Mouse (Mus musculus) CH12.LX (cell line): ENCODE measurements around the gene Chid1. TPM values are rescaled to one million over a fixed set of nuclear protein-coding genes. Genes with fewer than 3 reads are reported as not detected.

Experiments used
- DNase-seq: peaks from one replicate; pipeline ENCODE4 v3.0.0-alpha.2; 2013; ENCODE audit errors: extremely low read depth
- H3K27ac ChIP-seq: 2 replicates; pipeline ENCODE4 v1.5.1; 2012; ENCODE audit warnings: low read depth, mild to moderate bottlenecking, control low read depth, moderate library complexity; ENCODE audit not compliant: insufficient read depth
- H3K27me3 ChIP-seq: replicated peaks from 2 replicates; pipeline ENCODE3; 2012; ENCODE audit warnings: inconsistent platforms
- H3K36me3 ChIP-seq, 2 experiments: replicated peaks in 1 of 2; 2 replicates each; pipeline versions ENCODE3 to v1.6.1; 2012; ENCODE audit warnings: inconsistent platforms in 1 of 2, low read length in 1 of 2, mild to moderate bottlenecking in 1 of 2, mixed read lengths in 1 of 2, moderate library complexity in 1 of 2; ENCODE audit not compliant: control insufficient read depth in 1 of 2, insufficient read depth in 1 of 2
- H3K4me1 ChIP-seq, 2 experiments: 2 replicates each; pipeline ENCODE4 v1.6.1; 2012; ENCODE audit warnings: inconsistent platforms in 1 of 2, moderate library complexity in 1 of 2; ENCODE audit not compliant: insufficient read depth in 2 of 2, control insufficient read depth in 1 of 2
- H3K4me2 ChIP-seq: 2 replicates; pipeline ENCODE4 v1.6.1; 2012; ENCODE audit warnings: low read depth, mild to moderate bottlenecking, control low read depth; ENCODE audit not compliant: poor library complexity, insufficient read depth, severe bottlenecking
- H3K4me3 ChIP-seq, 3 experiments: fragments of 150-350 bp in 1 of 3; sonication (generic) in 1 of 3; replicated peaks in 1 of 3; 2 replicates each; pipeline versions ENCODE3 to v1.5.1; 2011 to 2012; ENCODE audit warnings: low read depth in 2 of 3, low read length in 2 of 3, mild to moderate bottlenecking in 2 of 3, moderate library complexity in 2 of 3, control low read depth in 1 of 3, improper control_type of control experiment in 1 of 3, inconsistent platforms in 1 of 3, mixed read lengths in 1 of 3; ENCODE audit not compliant: poor library complexity in 1 of 3
- H3K79me2 ChIP-seq: replicated peaks from 2 replicates; pipeline ENCODE4 v1.6.1; 2012; ENCODE audit warnings: mild to moderate bottlenecking, moderate library complexity; ENCODE audit not compliant: control insufficient read depth, poor library complexity, insufficient read depth, severe bottlenecking; ENCODE audit errors: extremely low read depth
- H3K9ac ChIP-seq: 2 replicates; pipeline ENCODE4 v1.6.1; 2012; ENCODE audit warnings: low read depth, mild to moderate bottlenecking, control low read depth, moderate library complexity; ENCODE audit not compliant: insufficient read depth
- H3K9me3 ChIP-seq: replicated peaks from 2 replicates; pipeline ENCODE3; 2012; ENCODE audit warnings: low read length, inconsistent platforms, mixed read lengths
- BHLHE40 ChIP-seq: IDR thresholded peaks from 2 replicates; pipeline ENCODE4 v1.6.1; 2011; ENCODE audit warnings: mild to moderate bottlenecking, low read depth, low read length, improper control_type of control experiment
- E2F4 ChIP-seq: IDR thresholded peaks from 2 replicates; pipeline ENCODE4 v1.6.1; 2011; ENCODE audit warnings: low read depth, low read length, improper control_type of control experiment; ENCODE audit not compliant: insufficient replicate concordance
- HCFC1 ChIP-seq: IDR thresholded peaks from 2 replicates; pipeline ENCODE4 v1.6.1; 2012; ENCODE audit warnings: low read depth, mild to moderate bottlenecking, inconsistent platforms, low read length, improper control_type of control experiment
- KAT2A ChIP-seq: IDR thresholded peaks from 2 replicates; pipeline ENCODE4 v1.6.1; 2012; ENCODE audit warnings: low read length, improper control_type of control experiment, inconsistent platforms; ENCODE audit not compliant: insufficient replicate concordance
- MAFK ChIP-seq: IDR thresholded peaks from 2 replicates; pipeline ENCODE4 v1.6.1; 2011; ENCODE audit warnings: low read length, improper control_type of control experiment; ENCODE audit not compliant: insufficient replicate concordance
- MEF2A ChIP-seq: IDR thresholded peaks from 2 replicates; pipeline ENCODE4 v1.6.1; 2014; ENCODE audit warnings: low read depth, mild to moderate bottlenecking, inconsistent platforms, low read length, improper control_type of control experiment, borderline replicate concordance
- PAX5 ChIP-seq: IDR thresholded peaks from 2 replicates; pipeline ENCODE4 v1.6.1; 2012; ENCODE audit warnings: low read length, inconsistent platforms, mixed read lengths
- SMC3 ChIP-seq: IDR thresholded peaks from 2 replicates; pipeline ENCODE4 v1.6.1; 2011; ENCODE audit warnings: low read depth, low read length, improper control_type of control experiment
- TCF12 ChIP-seq: IDR thresholded peaks from 2 replicates; pipeline ENCODE4 v1.6.1; 2014; ENCODE audit warnings: low read depth, mild to moderate bottlenecking, inconsistent platforms, low read length, improper control_type of control experiment
- USF2 ChIP-seq: conservative IDR thresholded peaks from 2 replicates; pipeline ENCODE4 v1.6.1; 2011; ENCODE audit warnings: low read depth, low read length, improper control_type of control experiment
- ZC3H11A ChIP-seq: IDR thresholded peaks from 2 replicates; pipeline ENCODE4 v1.6.1; 2012; ENCODE audit warnings: low read depth, mild to moderate bottlenecking, inconsistent platforms, low read length, improper control_type of control experiment
- ZNF384 ChIP-seq: IDR thresholded peaks from 2 replicates; pipeline ENCODE4 v1.6.1; 2012; ENCODE audit warnings: low read depth, low read length, improper control_type of control experiment, inconsistent platforms
- dilution Hi-C: fragments of 300-500 bp; cut with MboI; formaldehyde crosslinking; loops from 2 replicates; pipeline ENCODE4 v1.14.3; 2020; ENCODE audit warnings: low sequenced_read_pairs; ENCODE audit not compliant: extremely low pct_unique_long_range_greater_than_20kb, extremely low pct_ligation_motif_present
- in situ Hi-C: fragments of 300-500 bp; cut with MboI; formaldehyde crosslinking; loops from 3 replicates; pipeline ENCODE4 v1.14.3; 2019; ENCODE audit warnings: low sequenced_read_pairs, low pct_ligation_motif_present, low pct_unique_long_range_greater_than_20kb, mixed read lengths
- polyA plus RNA-seq: library from polyadenylated mRNA; unstranded; fragments of >175 nt; gene quantifications from 2 replicates; pipeline ENCODE4 v1.2.1, GENCODE M21; 2012; ENCODE audit warnings: low read depth; ENCODE audit not compliant: insufficient read length
- total RNA-seq, 2 experiments: library from RNA; depleted of rRNA; stranded (reverse); fragments of 300-350 nt in 1 of 2; fragments of >200 nt in 1 of 2; gene quantifications; 2 replicates each; pipeline ENCODE4 v1.2.3; 2012 to 2014

Gene Chid1
- total and polyA plus RNA-seq, 3 experiments, result 27.0 to 50.5 (median 42.3) TPM

- Histone ChIP-seq H3K9me3 (no peaks in the 10 kb centered on the region), H3K27ac (no peak overlapping the region), H3K9ac (no peak overlapping the region), H3K4me3 (no peak overlapping the region), H3K27me3 (no peaks in the 10 kb centered on the region), H3K79me2 (peaks cover 20% of the 10 kb centered on the region), H3K4me2 (no peak overlapping the region), H3K36me3 (peaks cover 0 to 30% of the 10 kb centered on the region in 2 experiments), H3K4me1 (peaks cover 9 to 49% of the 10 kb centered on the region in 2 experiments)
- DNase-seq, result no peak
- TF ChIP-seq USF2 (no peak), MEF2A (no peak), E2F4 (no peak), HCFC1 (no peak)
- dilution Hi-C loops, result no loop called here
- in situ Hi-C loops, result no loop called here
Measured at GRCm38 (mm10) chr7:141564561-141564960, 24.9 kb upstream of the Chid1 start.

DNA sequence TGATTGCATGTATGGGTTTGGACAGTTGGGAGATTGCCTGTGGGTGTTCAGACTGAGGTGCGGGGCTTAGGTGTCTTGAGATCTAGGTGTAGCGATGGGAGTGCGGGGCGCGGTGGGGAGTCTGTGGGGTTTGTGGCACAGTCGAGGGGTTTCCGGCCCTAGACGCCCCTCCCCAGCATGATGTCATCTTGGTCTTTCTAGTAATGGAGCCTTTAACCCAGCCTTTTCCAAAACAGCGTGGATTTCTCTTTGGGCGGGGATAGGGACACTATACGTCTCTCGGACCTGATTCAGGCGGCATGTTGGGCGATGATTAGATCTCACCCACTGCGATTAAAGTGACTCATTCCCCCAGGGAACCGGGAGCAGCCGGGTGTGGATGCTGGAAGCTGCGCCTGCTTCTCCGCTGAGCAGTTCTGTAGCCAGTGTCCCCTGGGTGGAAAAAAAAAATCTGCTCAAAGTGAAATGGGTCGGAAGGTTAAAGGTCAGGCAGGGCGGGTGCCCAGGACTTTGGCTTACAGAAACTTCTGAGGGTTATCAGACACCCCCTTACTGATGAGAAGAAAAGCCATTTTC lies 23.3 kb upstream of the Chid1 start:
- peak overlapping the region; percentile 83 for H3K9ac ChIP-seq
- no peak overlapping the region for H3K27ac ChIP-seq
- TF ChIP-seq SMC3, result no peak
- TF ChIP-seq ZNF384, result peak; percentile 76
- TF ChIP-seq, all 38 proteins: peak for 1
- Histone ChIP-seq H3K4me2 (peak overlapping the region; percentile 64), H3K27me3 (no peaks in the 10 kb centered on the region), H3K4me1 (peaks cover 6 to 64% of the 10 kb centered on the region in 2 experiments), H3K36me3 (peaks cover 0 to 22% of the 10 kb centered on the region in 2 experiments), H3K4me3 (peak overlapping the region; percentile 73 to 85 (median 77)), H3K79me2 (peaks cover 11% of the 10 kb centered on the region), H3K9me3 (no peaks in the 10 kb centered on the region)
- in situ Hi-C loops (no loop called here), dilution Hi-C loops (no loop called here)
- no peak for DNase-seq

DNA sequence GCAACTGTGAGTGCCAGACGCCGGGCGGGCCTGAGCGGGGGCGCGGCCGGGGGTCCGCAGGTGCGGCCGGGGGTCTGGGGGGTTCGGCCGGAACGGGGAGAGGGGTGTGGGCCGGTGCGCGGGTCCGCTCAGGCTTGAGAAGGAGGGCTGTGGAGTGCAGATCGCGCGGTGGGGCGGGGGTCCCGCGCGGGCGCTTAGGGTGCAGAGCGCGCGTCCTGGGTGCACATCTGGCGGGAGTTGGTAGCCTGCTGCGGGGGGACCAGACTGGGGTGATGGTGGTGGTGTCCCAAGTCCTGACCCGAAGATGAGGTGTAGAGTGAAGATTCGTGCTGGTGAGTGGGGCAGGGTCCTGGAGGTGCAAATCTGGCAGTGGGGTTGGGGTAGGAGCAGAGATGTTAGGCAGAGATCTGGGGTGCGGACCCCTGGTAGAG lies 22.8 kb upstream of the Chid1 start:
- Histone ChIP-seq H3K4me2 (peak overlapping the region; percentile 64), H3K36me3 (peaks cover 0 to 21% of the 10 kb centered on the region in 2 experiments), H3K9ac (peak overlapping the region; percentile 83), H3K79me2 (peaks cover 9% of the 10 kb centered on the region), H3K27ac (no peak overlapping the region), H3K4me1 (peaks cover 6 to 64% of the 10 kb centered on the region in 2 experiments), H3K4me3 (peak overlapping the region; percentile 73 to 85 (median 77)), H3K9me3 (no peaks in the 10 kb centered on the region)
- DNase-seq, result no peak
- no peak for TF ChIP-seq BHLHE40
- no peak for TF ChIP-seq MAFK
- TF ChIP-seq KAT2A, result no peak
- no peak for TF ChIP-seq ZNF384
- TF ChIP-seq SMC3, result no peak
- no peak for TF ChIP-seq MEF2A
- no peak for TF ChIP-seq ZC3H11A
- TF ChIP-seq TCF12, result no peak
- no peak for TF ChIP-seq PAX5
- TF ChIP-seq, all 38 proteins: peak for 0
- in situ Hi-C loops, result no loop called here
- dilution Hi-C loops, result no loop called here
- H3K27me3 ChIP-seq, result no peaks in the 10 kb centered on the region
